Mouse (Mus musculus): ENCODE data around the gene Dhx35.

- TF ChIP-seq CTCF (IDR thresholded peaks at IDR 0.05; ENCODE audit: low read depth, low read length) (no peak), POLR2A (IDR thresholded peaks at IDR 0.05; ENCODE audit: extremely low read depth, insufficient read depth, low read length) (no peak)
Measured at GRCm38 (mm10) chr2:158898469-158899196, 104.0 kb downstream of the Dhx35 start.

Data from liver, adult 2 months (tissue).